Mouse (Mus musculus) liver, embryonic 16.5 days (tissue): Measurements from ENCODE around the gene Rfc5. TPM values are rescaled to one million over a fixed set of nuclear protein-coding genes. Genes with fewer than 3 reads are reported as not detected.
"Not testable (repeated sequence)": the region's sequence is repeated elsewhere in the genome, so short reads cannot be mapped to it uniquely, and the experiment has no call there.

Experiments used
- ATAC-seq: fragments of 200-750 bp; cut with Nextera tagmentation; 2 replicates; pipeline ENCODE4 v1.8.0; 2017; ENCODE audit warnings: low read depth, mild to moderate bottlenecking, moderate number of reproducible peaks, moderate library complexity
- H3K27ac ChIP-seq: fragments of 300-500 bp; sonication (generic); 2 replicates; pipeline ENCODE4 v1.5.1; 2014; ENCODE audit warnings: mild to moderate bottlenecking, low read length
- H3K27me3 ChIP-seq: fragments of 300-500 bp; sonication (generic); 2 replicates; pipeline ENCODE4 v1.6.1; 2014; ENCODE audit warnings: low read depth, low read length, mixed read lengths; ENCODE audit not compliant: control insufficient read depth, insufficient read depth
- H3K36me3 ChIP-seq: fragments of 300-500 bp; sonication (generic); 2 replicates; pipeline ENCODE4 v1.6.1; 2014; ENCODE audit warnings: mild to moderate bottlenecking; ENCODE audit not compliant: control insufficient read depth, insufficient read depth
- H3K4me1 ChIP-seq: fragments of 300-500 bp; sonication (generic); 2 replicates; pipeline ENCODE4 v1.6.1; 2014; ENCODE audit warnings: low read depth, low read length, mixed read lengths; ENCODE audit not compliant: control insufficient read depth
- H3K4me2 ChIP-seq: fragments of 300-500 bp; sonication (generic); 2 replicates; pipeline ENCODE4 v1.6.1; 2014; ENCODE audit warnings: low read depth, low read length, mixed read lengths
- H3K4me3 ChIP-seq: fragments of 300-500 bp; sonication (generic); 2 replicates; pipeline ENCODE4 v1.5.1; 2014; ENCODE audit warnings: low read depth, mild to moderate bottlenecking, low read length
- H3K9ac ChIP-seq: fragments of 300-500 bp; sonication (generic); 2 replicates; pipeline ENCODE4 v1.6.1; 2014; ENCODE audit warnings: low read depth, low read length
- H3K9me3 ChIP-seq: fragments of 300-500 bp; sonication (generic); replicated peaks from 2 replicates; pipeline ENCODE4 v1.6.1; 2016; ENCODE audit warnings: low read length; ENCODE audit not compliant: control insufficient read depth
- WGBS: fragments of 180-500 bp; shearing (Covaris S2); extraction: QIAGEN DNeasy Blood & Tissue Kit; methylation state at CpG from one replicate; pipeline ENCODE4 v1.1.7; 2014; ENCODE audit not compliant: insufficient replicate concordance; 5-methylcytosine and 5-hydroxymethylcytosine counted together
- polyA plus RNA-seq: library from polyadenylated mRNA; unstranded; fragments of >200 nt; fragmentation: Nextera tagmentation; extraction: Ambion mirVana; gene quantifications from 2 replicates; pipeline ENCODE4 v1.2.1, GENCODE M21; 2015

Gene Rfc5
- polyA plus RNA-seq, 1 experiment from 2014 or later = 44.3 TPM

GRCm38 (mm10) chr5:117383198-117383597 is 5.6 kb downstream of the Rfc5 start:
- Histone ChIP-seq H3K4me3 (no peak overlapping the region), H3K4me2 (no peak overlapping the region), H3K9ac (no peak overlapping the region), H3K27me3 (no peaks in the 10 kb centered on the region), H3K4me1 (peaks cover 4% of the 10 kb centered on the region), H3K9me3 (no peaks in the 10 kb centered on the region), H3K27ac (no peak overlapping the region), H3K36me3 (peaks cover 22% of the 10 kb centered on the region)
- 74% methylated on average over 12 of the region's 12 CpGs for WGBS
- ATAC-seq = no peak

GRCm38 (mm10) chr5:117381785-117382184 is 7.1 kb downstream of the Rfc5 start:
- Histone ChIP-seq H3K4me3 (no peak overlapping the region), H3K27ac (no peak overlapping the region), H3K4me2 (no peak overlapping the region), H3K36me3 (peaks cover 27% of the 10 kb centered on the region), H3K9ac (no peak overlapping the region), H3K9me3 (no peaks in the 10 kb centered on the region), H3K4me1 (no peaks in the 10 kb centered on the region), H3K27me3 (no peaks in the 10 kb centered on the region)
- ATAC-seq = no peak
- 74% methylated on average over 7 of the region's 7 CpGs for WGBS

DNA sequence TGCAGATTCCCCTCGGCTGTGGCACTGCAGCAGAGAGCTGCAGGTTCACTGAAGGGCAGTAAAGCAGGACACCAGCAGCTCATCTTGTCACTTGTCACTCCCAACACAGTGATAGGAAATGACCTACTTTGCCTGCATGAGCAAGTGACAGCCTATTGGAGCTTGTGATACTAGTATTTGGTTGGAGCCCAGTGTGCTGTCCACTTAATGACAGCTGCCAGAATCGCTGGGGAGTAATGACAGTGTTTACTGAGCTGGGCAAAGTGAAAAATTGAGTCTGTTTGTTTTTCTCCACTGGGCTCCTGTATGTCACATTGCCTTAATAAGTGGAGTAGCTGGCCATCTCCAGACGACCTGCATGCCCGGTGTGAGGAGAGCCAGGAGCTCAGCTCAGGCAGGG is 8.6 kb downstream of the Rfc5 start:
- Histone ChIP-seq H3K9me3 (no peaks in the 10 kb centered on the region), H3K4me1 (no peaks in the 10 kb centered on the region; the same call in 1 of the 2 replicates), H3K27ac (no peak overlapping the region), H3K27me3 (no peaks in the 10 kb centered on the region), H3K9ac (no peak overlapping the region), H3K36me3 (peaks cover 33% of the 10 kb centered on the region), H3K4me3 (no peak overlapping the region), H3K4me2 (no peak overlapping the region)
- 68% methylated on average over 4 of the region's 4 CpGs for WGBS
- ATAC-seq = no peak

DNA sequence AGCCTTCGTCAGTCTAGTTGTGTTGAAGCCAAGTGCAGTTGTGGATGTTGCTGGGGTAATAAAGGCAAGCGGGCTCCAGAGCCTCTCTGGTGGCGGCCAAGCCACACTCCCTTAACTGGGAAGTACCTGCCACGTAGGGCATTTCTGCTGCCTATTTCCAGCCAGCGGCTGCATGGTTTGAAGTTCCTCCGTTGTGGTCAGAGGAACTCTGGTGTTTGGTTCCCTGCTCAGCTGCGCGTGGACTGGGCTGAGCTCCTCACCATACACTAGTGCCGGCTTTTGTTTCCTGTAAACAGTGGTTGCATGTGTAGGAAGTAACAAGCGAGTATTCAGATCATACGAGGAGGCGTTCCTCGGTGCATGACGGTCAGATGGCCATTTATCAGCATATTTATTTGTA is 11.1 kb downstream of the Rfc5 start:
- H3K27me3 ChIP-seq, H3K4me2 ChIP-seq, H3K9me3 ChIP-seq, H3K27ac ChIP-seq, H3K4me3 ChIP-seq, ATAC-seq, H3K9ac ChIP-seq, H3K4me1 ChIP-seq: not testable (repeated sequence)
- peaks cover 29% of the 10 kb centered on the region for H3K36me3 ChIP-seq
- 60% methylated on average over 14 of the region's 14 CpGs for WGBS

DNA sequence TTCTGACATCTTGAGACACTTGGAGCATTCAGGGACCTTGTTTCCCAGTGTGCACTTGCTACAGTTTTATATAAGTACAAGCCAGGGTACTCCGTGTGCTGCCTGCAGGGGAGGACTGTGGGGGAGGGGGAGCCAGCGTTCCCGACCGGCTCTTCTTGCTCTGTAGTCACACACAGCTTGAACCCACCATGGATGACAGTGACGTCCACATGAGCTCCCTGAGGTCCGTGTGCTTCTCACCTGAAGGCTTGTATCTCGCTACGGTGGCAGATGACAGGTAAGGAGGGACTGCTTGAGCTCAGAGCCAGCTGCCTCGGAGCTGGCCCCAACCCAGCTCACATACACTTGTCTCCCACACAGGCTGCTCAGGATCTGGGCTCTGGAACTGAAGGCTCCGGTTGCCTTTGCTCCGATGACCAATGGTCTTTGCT is 12.5 kb downstream of the Rfc5 start:
- Histone ChIP-seq H3K9me3 (no peaks in the 10 kb centered on the region), H3K4me2 (no peak overlapping the region), H3K4me1 (no peaks in the 10 kb centered on the region; the same call in none of the 2 replicates), H3K27ac (no peak overlapping the region), H3K36me3 (peaks cover 32% of the 10 kb centered on the region), H3K4me3 (no peak overlapping the region), H3K27me3 (no peaks in the 10 kb centered on the region), H3K9ac (no peak overlapping the region)
- WGBS = 76% methylated on average over 11 of the region's 11 CpGs
- no peak for ATAC-seq

DNA sequence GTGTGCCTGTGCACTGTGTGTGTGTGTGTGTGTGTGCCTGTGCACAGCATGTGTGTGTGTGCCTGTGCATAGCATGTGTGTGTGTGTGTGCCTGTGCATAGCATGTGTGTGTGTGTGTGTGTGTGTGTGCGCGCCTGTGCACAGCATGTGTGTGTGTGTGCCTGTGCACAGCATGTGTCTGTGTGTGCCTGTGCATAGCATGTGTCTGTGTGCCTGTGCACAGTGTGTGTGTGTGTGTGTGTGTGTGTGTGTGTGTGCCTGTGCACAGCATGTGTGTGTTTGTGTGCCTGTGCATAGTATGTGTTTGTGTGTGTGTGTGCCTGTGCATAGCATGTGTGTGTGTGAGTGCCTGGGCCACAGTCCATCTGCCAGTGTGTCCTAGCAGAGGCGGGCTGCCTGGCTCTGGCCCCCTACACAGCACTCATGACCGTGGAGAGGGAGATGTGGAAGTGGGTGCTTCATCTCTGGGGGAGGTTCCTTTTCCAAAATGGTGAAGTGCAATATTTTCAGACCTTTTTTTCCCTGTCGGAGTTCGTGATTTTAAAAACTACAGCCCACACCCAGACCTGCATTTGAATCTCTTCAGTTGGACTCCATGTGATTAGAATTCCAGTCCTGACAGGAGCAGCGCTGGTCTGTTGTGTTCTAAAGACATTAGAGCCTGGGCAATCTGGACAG is 14.3 kb downstream of the Rfc5 start:
- Histone ChIP-seq H3K9me3 (no peaks in the 10 kb centered on the region), H3K4me3 (no peak overlapping the region), H3K4me2 (no peak overlapping the region), H3K36me3 (peaks cover 27% of the 10 kb centered on the region), H3K4me1 (no peaks in the 10 kb centered on the region; the same call in none of the 2 replicates), H3K27ac (peak overlapping the region; percentile 29), H3K9ac (no peak overlapping the region), H3K27me3 (no peaks in the 10 kb centered on the region)
- ATAC-seq = no peak; the same call in 1 of the 2 replicates
- WGBS = 72% methylated on average over 7 of the region's 7 CpGs

DNA sequence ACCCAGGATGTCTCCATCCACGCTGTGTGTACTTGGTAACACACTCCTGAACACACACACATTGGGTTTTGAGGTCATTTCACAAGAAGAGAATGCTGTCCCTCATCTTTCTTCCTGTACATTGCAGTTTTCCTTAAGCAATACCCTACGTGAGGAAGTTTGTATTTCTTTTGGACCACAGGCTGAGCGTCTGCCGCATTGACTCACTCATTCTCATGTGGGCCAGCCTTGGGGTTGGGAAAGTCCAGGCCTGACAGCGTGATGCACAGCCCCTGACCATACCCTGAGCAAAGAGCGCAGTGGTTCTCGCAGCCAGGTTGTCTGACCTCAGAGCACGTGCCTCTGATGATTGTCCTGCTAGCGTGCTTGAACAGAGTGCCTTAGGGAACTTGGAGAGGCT is 15.4 kb downstream of the Rfc5 start:
- Histone ChIP-seq H3K4me2 (no peak overlapping the region), H3K27me3 (no peaks in the 10 kb centered on the region), H3K27ac (no peak overlapping the region), H3K4me3 (no peak overlapping the region), H3K9ac (no peak overlapping the region), H3K36me3 (peaks cover 21% of the 10 kb centered on the region), H3K9me3 (no peaks in the 10 kb centered on the region), H3K4me1 (no peaks in the 10 kb centered on the region; the same call in none of the 2 replicates)
- WGBS = 73% methylated on average over 9 of the region's 9 CpGs
- no peak; the same call in 1 of the 2 replicates for ATAC-seq

GRCm38 (mm10) chr5:117370592-117370991 is 18.3 kb downstream of the Rfc5 start:
- Histone ChIP-seq H3K4me3 (no peak overlapping the region), H3K27me3 (no peaks in the 10 kb centered on the region), H3K36me3 (peaks cover 10% of the 10 kb centered on the region), H3K9ac (no peak overlapping the region), H3K4me2 (no peak overlapping the region), H3K9me3 (no peaks in the 10 kb centered on the region), H3K4me1 (no peaks in the 10 kb centered on the region; the same call in none of the 2 replicates), H3K27ac (no peak overlapping the region)
- ATAC-seq = no peak
- WGBS = 72% methylated on average over 10 of the region's 10 CpGs

- Histone ChIP-seq H3K9ac (no peak overlapping the region), H3K9me3 (no peaks in the 10 kb centered on the region), H3K4me3 (no peak overlapping the region), H3K4me1 (peaks cover 14% of the 10 kb centered on the region), H3K4me2 (no peak overlapping the region), H3K36me3 (peaks cover 9% of the 10 kb centered on the region), H3K27me3 (no peaks in the 10 kb centered on the region), H3K27ac (peak overlapping the region; percentile 86)
- WGBS = 53% methylated on average over 8 of the region's 8 CpGs
- no peak for ATAC-seq
These were observed 21.6 kb downstream of the Rfc5 start for GRCm38 (mm10) chr5:117367206-117367605.
